Mouse (Mus musculus) MEL (cell line): ENCODE measurements at regions not wholly inside any gene's neighbourhood (a gene's known extent, or its start where the extent isn't known, plus 50 kb on each side); places are given as distances from the start of the nearest gene placed in this dataset.

ENCODE experiments used
- DNase-seq: peaks from one replicate; pipeline ENCODE4 v3.0.0; 2011; ENCODE audit warnings: low read depth, low spot score
- H3K27ac ChIP-seq: 2 replicates; pipeline ENCODE4 v1.5.1; 2012; ENCODE audit warnings: low read depth, mild to moderate bottlenecking, control low read depth, low read length, moderate library complexity; ENCODE audit not compliant: control insufficient read depth
- H3K27me3 ChIP-seq, 2 experiments: fragments of 150-350 bp in 1 of 2; sonication (generic) in 1 of 2; 2 replicates each; pipeline ENCODE4 v1.6.1; 2012; ENCODE audit warnings: low read length in 2 of 2, mild to moderate bottlenecking in 2 of 2, improper control_type of control experiment in 1 of 2, moderate library complexity in 1 of 2; ENCODE audit not compliant: insufficient read depth in 2 of 2, control insufficient read depth in 1 of 2
- H3K36me3 ChIP-seq, 2 experiments: 2 replicates each; pipeline ENCODE4 v1.6.1; 2012 to 2014; ENCODE audit warnings: low read length in 2 of 2, improper control_type of control experiment in 1 of 2, inconsistent platforms in 1 of 2, mild to moderate bottlenecking in 1 of 2; ENCODE audit not compliant: insufficient read depth in 2 of 2, control insufficient read depth in 1 of 2
- H3K4me1 ChIP-seq, 2 experiments: fragments of 150-350 bp in 1 of 2; sonication (generic) in 1 of 2; 2 replicates each; pipeline ENCODE4 v1.6.1; 2012; ENCODE audit warnings: low read length in 2 of 2, improper control_type of control experiment in 1 of 2, mild to moderate bottlenecking in 1 of 2; ENCODE audit not compliant: insufficient read depth in 2 of 2, control insufficient read depth in 1 of 2
- H3K4me3 ChIP-seq, 2 experiments: fragments of 150-350 bp in 1 of 2; sonication (generic) in 1 of 2; 2 replicates each; pipeline ENCODE4 v1.5.1; 2012; ENCODE audit warnings: low read depth in 2 of 2, low read length in 2 of 2, mild to moderate bottlenecking in 2 of 2, moderate library complexity in 2 of 2, control low read depth in 1 of 2, improper control_type of control experiment in 1 of 2; ENCODE audit not compliant: control insufficient read depth in 1 of 2, insufficient read depth in 1 of 2
- H3K79me2 ChIP-seq: 2 replicates; pipeline ENCODE4 v1.6.1; 2012; ENCODE audit warnings: mild to moderate bottlenecking, low read length, moderate library complexity; ENCODE audit not compliant: control insufficient read depth, poor library complexity, insufficient read depth
- H3K9ac ChIP-seq: 2 replicates; pipeline ENCODE4 v1.6.1; 2012; ENCODE audit warnings: low read depth, mild to moderate bottlenecking, control low read depth, low read length, moderate library complexity; ENCODE audit not compliant: control insufficient read depth, poor library complexity, severe bottlenecking
- H3K9me3 ChIP-seq: fragments of 150-350 bp; sonication (generic); replicated peaks from 2 replicates; pipeline ENCODE4 v1.6.1; 2012; ENCODE audit warnings: mild to moderate bottlenecking, low read length, improper control_type of control experiment, moderate library complexity; ENCODE audit not compliant: insufficient read depth
- BHLHE40 ChIP-seq: IDR thresholded peaks from 2 replicates; pipeline ENCODE4 v1.6.1; 2012; ENCODE audit warnings: low read depth, mild to moderate bottlenecking, inconsistent platforms, low read length, improper control_type of control experiment, borderline replicate concordance
- CHD1 ChIP-seq: IDR thresholded peaks from 2 replicates; pipeline ENCODE4 v1.6.1; 2012; ENCODE audit warnings: low read depth, mild to moderate bottlenecking, inconsistent platforms, low read length, improper control_type of control experiment
- E2F4 ChIP-seq: IDR thresholded peaks from 2 replicates; pipeline ENCODE4 v1.6.1; 2011; ENCODE audit warnings: low read depth, low read length, improper control_type of control experiment, borderline replicate concordance
- EP300 ChIP-seq, 2 experiments: IDR thresholded peaks; 2 replicates each; pipeline ENCODE4 v1.6.1; 2011; ENCODE audit warnings: improper control_type of control experiment in 2 of 2, low read length in 2 of 2, low read depth in 1 of 2, mild to moderate bottlenecking in 1 of 2
- ETS1 ChIP-seq: IDR thresholded peaks from 2 replicates; pipeline ENCODE4 v1.6.1; 2012; ENCODE audit warnings: low read depth, mild to moderate bottlenecking, inconsistent platforms, low read length, improper control_type of control experiment, moderate library complexity
- GABPA ChIP-seq: IDR thresholded peaks from 2 replicates; pipeline ENCODE4 v1.6.1; 2012; ENCODE audit warnings: low read depth, mild to moderate bottlenecking, inconsistent platforms, low read length, improper control_type of control experiment, moderate library complexity
- JUND ChIP-seq: IDR thresholded peaks from 2 replicates; pipeline ENCODE4 v1.6.1; 2011; ENCODE audit warnings: low read depth, mild to moderate bottlenecking, improper control_type of control experiment, low read length
- MAFK ChIP-seq: IDR thresholded peaks from 2 replicates; pipeline ENCODE4 v1.6.1; 2011; ENCODE audit warnings: low read depth, mild to moderate bottlenecking, low read length, improper control_type of control experiment, borderline replicate concordance
- MAX ChIP-seq: IDR thresholded peaks from 2 replicates; pipeline ENCODE4 v1.6.1; 2011; ENCODE audit warnings: low read length, improper control_type of control experiment
- MEF2A ChIP-seq: IDR thresholded peaks from 2 replicates; pipeline ENCODE4 v1.6.1; 2014; ENCODE audit warnings: low read depth, mild to moderate bottlenecking, inconsistent platforms, low read length, improper control_type of control experiment; ENCODE audit not compliant: poor library complexity, insufficient replicate concordance, severe bottlenecking; ENCODE audit errors: extremely low read depth
- MYC ChIP-seq: IDR thresholded peaks from 2 replicates; pipeline ENCODE4 v1.6.1; 2011; ENCODE audit warnings: low read depth, mild to moderate bottlenecking, low read length, improper control_type of control experiment, moderate library complexity
- NRF1 ChIP-seq: IDR thresholded peaks from 2 replicates; pipeline ENCODE4 v1.6.1; 2014; ENCODE audit warnings: low read depth, mild to moderate bottlenecking, inconsistent platforms, low read length, improper control_type of control experiment, moderate library complexity; ENCODE audit not compliant: poor library complexity, insufficient read depth, severe bottlenecking
- TBP ChIP-seq: IDR thresholded peaks from 2 replicates; pipeline ENCODE4 v1.8.0; 2011; ENCODE audit warnings: low read depth, low read length, improper control_type of control experiment
- TCF12 ChIP-seq: IDR thresholded peaks from 2 replicates; pipeline ENCODE4 v1.6.1; 2014; ENCODE audit warnings: low read depth, mild to moderate bottlenecking, inconsistent platforms, low read length, improper control_type of control experiment, moderate library complexity
- USF1 ChIP-seq: IDR thresholded peaks from 2 replicates; pipeline ENCODE4 v1.6.1; 2014; ENCODE audit warnings: low read depth, mild to moderate bottlenecking, inconsistent platforms, low read length, improper control_type of control experiment, moderate library complexity

DNA sequence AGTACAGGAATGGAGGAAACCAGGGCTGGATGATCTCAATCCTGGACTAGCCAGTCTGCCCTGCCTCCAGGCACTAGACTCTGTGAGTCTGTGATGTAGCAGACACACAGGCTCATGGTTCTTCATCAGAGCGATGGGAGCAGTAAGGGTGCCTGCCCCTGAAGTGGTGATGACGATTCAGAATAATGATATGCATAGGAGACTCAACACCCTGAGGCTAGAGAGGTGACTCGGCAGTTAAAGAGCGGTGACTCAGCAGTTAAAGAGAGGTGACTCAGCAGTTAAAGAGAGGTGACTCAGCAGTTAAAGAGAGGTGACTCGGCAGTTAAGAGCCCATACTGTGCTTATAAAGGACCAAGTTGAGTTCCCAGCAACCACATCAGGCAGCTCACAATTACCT lies 53.9 kb upstream of the Eps8l3 start:
- no peaks in the 10 kb centered on the region for H3K9me3 ChIP-seq
- no peak for TF ChIP-seq MEF2A
- 0 out of 2 replicates have a peak, but pooled peaks have one; percentile 18 for TF ChIP-seq JUND
- TF ChIP-seq ETS1: peak; percentile 84
- peak; percentile 57 to 66; a peak in 3 of 4 replicates for TF ChIP-seq EP300 (IDR thresholded peaks at IDR 0.05; ENCODE audit: low read depth in 1 of 2, low read length in 2 of 2)
- no peak for TF ChIP-seq BHLHE40
- TF ChIP-seq GABPA: peak; percentile 94
- peak; percentile 92 for TF ChIP-seq MAFK
- no peaks in the 10 kb centered on the region; a peak in 1 of 4 replicates for H3K27me3 ChIP-seq
- H3K79me2 ChIP-seq: no peaks in the 10 kb centered on the region
- peaks cover 0 to 17% of the 10 kb centered on the region in 2 experiments; a peak in 2 of 4 replicates for H3K36me3 ChIP-seq
- no peak overlapping the region for H3K9ac ChIP-seq
- no peak overlapping the region; the same call in 1 of the 2 replicates for H3K27ac ChIP-seq
- no peak overlapping the region for H3K4me3 ChIP-seq
- peaks cover 7 to 24% of the 10 kb centered on the region in 2 experiments for H3K4me1 ChIP-seq
- DNase-seq: peak; percentile 63

DNA sequence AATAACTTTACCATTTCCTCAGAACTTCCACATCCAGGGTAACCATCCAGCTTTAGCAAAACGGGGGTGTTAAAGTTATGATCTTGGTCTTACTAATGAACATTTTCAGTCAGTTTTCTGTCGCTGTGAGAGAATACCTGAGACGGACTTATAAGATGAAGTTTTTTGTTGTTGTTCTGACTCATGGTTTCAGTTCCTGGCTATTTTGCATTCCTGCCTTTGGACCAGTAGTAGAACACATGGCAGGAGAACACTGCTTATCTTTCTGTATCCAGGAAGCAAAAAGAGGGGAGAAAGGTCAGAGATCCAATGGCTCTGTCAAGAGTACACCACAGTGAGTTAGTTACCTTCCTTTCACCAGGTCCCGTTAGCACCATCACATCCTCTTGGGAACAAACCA lies 54.5 kb upstream of the Eps8l3 start:
- Histone ChIP-seq H3K27me3 (no peaks in the 10 kb centered on the region), H3K4me1 (peaks cover 7 to 27% of the 10 kb centered on the region in 2 experiments), H3K36me3 (peaks cover 0 to 17% of the 10 kb centered on the region in 2 experiments; a peak in 2 of 4 replicates), H3K27ac (no peak overlapping the region), H3K9me3 (no peaks in the 10 kb centered on the region), H3K9ac (no peak overlapping the region), H3K4me3 (no peak overlapping the region), H3K79me2 (no peaks in the 10 kb centered on the region)
- TF ChIP-seq TCF12 (no peak), USF1 (no peak), MAX (no peak), NRF1 (no peak), MYC (no peak), CHD1 (no peak), MAFK (no peak), E2F4 (no peak), TBP (no peak)
- no peak for DNase-seq
